Mouse (Mus musculus) fibroblast of lung, adult 2 months (primary cell): ENCODE data around the gene Myrfl.
A peak's percentile ranks its signal among the peaks of the same experiment; 100 is the strongest.

Source experiments
- DNase-seq: peaks from one replicate; pipeline ENCODE4 v3.0.0-alpha.2; 2011; ENCODE audit warnings: low read depth

Gene Myrfl

DNA sequence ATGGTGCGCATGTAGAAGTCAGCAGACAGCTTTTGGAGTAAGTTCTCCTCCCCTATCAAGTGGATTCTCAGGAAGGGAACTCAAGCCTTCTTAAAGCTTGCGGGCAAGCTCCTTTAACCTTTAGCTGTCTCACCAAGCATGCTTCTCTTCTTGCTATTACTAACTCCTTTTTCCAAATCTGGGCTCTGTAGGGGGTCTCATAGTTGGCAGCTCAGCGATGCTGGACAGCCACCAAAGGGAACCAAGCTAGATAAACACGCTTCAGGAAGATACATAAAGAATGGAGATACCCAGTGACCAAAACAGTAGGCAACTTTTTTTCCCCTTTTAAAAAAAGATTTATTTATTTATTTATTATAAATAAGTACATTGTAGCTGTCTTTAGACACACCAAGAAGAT is 136.9 kb downstream of the Myrfl start:
- DNase-seq = no peak

DNA sequence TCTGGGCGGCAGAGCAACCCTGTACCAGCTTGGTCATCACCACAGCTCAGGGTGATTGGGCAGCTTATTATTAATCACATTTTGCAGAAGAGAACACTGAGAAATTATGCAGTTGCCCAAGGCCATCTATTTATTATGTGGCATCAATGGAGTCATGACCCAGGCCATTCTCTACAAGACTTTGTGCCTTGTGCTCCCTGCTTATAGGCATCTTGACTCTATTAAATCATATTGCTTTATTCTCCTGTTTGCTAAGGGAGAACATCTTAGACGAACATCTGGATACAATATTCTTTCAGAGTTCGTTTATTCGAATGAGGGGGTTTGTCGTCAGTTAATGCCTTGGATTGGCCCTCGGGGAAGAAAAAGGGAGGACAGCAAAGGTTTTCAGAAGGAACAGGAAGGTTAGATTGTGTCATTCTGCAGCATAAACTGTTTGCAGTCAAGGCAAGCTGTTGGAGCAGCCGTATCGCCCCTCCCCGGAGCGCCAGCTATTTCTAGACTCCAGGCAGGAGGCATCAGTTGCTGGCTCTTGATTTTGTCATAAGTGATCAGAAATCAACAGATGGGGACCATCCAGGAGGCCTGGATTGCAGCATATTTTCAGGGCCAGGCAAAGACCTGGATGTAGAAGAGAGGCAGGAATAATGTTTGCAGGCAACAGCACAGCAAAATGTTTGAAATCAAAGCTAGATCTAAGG is 140.7 kb downstream of the Myrfl start:
- no peak for DNase-seq

DNA sequence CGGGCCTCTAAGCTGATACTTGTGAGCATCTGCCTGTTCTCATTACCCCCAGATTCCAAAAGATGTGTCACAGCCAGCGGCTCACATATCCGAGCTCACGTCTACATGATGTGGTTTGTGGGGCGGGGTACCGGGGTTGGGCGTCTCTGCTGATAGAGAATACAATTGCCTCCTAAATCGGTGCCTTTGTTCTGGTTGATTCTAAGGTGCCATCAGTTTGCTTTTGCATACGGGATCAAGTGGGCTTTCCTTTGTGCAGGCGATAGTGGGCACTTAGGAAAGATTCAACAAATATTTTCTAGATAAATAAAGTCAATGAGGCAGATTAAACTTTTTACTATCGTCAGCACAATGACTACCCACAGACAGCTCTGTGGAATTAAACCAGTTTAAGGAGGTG is 141.8 kb downstream of the Myrfl start:
- no peak for DNase-seq

DNA sequence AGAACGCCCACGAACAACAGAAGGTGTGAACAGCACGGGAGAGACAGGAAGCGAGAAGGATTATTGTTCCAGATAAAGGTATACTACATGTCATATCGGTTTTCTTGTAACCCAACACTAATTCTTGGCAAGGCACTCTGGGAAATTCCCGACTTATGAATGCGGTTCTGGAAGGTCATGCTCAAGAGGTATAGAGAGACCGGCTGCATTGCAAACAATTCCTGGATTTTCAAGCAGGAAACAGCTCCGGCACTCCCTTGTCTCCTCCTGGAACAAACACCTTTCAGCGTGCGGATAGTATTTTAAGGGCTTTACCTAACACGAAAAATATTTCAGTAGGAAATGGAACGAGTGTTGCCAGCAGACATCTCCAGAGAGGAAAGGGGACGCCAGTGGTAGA is 145.8 kb downstream of the Myrfl start:
- no peak for DNase-seq

DNA sequence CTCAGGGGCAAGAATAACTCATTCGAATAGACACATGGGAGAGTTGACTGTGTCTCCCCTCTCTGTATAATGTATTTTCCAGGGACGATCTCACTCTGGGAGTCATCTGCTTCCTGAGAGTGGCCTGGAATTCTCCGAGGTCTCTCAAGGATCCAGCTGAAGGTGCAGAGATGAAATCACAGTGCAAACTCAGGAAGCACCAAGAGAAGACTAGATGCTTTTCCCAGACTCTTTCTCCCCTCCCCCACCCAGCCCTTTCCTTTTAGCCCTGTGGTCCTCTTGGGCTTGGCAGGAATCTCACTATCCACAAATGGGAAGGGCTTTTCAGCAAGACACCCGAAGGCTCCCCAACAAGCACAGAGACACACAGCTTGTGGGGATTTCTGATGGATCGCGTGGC is 146.7 kb downstream of the Myrfl start:
- DNase-seq = no peak

DNA sequence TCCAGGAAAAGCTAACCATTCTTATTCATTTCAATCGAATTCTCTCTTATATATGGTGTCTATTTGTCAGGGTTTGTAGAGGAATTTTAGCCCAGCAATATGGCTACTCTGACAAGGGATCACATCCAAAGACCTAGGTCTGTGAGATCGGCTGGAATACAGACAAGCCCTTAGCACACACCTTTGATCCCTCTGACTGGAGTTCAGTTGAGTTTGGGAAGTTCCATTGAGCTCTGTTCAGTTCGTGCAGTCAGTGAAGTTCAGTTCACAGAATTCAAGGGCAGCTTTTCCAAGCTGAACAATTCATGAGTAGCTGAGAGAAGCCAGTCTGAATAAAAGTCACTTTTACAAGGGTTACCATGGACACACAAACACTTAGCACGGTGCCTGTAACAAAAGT is 148.0 kb downstream of the Myrfl start:
- DNase-seq = no peak

DNA sequence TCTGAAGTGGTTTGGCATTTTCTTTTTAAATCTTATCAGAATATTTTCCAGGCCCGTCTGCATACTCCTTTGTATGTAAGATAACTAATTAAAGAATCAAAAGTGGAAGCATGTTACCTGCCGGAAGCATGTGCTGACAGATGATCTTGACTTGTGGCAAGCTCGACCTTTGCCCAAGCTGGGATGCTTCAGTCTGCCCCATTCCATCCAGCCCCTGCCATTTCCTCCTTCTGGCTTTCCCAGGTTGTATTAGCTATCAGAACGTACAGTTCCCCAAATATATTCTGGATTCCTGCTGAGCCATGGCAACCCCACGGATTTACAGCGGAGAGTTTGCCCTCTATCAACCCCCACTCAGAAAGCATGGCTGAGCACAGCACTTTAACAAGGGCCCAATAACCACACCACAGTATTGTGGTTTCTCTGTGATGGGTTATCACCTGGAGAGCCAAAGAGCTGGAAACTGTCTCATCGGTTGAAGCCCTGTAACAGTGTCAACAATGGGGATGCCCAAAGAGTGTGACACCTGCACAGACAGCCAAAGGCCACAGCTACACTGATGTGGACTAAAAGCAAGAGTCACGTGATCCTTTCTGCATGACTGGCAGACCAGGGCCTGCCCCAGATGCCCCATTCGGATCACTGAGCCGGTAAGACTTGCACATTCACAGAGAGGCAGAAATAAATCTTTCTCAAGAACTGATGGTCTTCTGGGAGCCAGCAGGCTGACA is 150.3 kb downstream of the Myrfl start:
- no peak for DNase-seq

DNA sequence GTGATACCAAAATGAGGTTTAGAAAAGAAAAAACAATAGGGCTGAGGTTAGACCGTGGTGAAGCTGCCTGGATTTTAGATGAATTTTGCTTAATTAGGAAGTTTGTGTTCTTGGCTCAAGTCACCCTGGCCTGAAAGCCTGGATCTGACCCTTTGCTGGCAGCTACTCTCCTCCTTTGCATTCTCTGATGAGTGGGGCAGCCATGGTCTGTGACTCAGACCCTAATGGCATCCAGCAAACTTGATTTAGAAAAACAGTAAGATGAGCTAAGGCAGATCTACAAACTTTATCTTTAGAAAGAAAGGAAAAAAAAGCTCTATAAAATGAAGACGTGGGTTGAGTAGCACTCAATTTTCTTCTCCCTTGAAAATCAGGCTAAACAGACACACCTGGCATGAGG is 154.0 kb downstream of the Myrfl start:
- no peak for DNase-seq

DNA sequence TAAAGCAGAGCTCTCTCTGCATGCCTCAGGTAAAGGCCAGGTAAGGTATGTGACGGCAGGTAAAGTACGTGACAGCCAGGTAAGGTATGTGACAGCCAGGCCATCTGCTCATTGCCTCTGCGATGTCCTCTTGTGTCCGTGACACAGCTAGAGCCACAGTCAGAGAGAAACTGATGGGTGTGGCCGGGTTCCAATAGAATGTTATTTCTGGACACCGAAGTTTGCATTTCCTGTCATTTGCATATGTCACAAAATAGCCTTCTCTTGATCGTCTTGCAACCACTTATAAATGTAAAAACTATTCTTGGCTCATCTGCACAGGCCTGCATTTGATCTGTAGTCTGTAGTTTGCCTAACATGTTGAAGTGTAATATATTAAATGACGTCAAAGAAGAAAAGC is 154.5 kb downstream of the Myrfl start:
- DNase-seq = no peak

DNA sequence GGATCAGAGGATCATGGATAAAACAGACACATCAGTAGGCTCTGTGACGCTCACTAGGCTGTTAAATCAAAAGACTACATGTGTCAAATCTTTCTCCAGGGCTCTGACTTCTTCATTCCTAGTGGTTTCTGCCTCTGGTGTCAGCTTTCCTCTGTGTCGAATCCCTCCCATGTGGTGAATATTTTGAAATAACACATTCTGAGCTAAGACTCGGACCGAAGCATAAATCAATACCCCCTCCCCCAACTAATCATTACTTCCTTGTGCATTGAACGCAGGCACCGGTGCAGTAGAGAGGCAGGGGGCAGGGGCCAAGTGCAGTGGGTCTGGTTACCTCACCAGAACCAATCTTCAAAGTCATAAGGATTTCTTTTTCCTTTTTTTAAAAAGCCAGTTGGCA is 155.4 kb downstream of the Myrfl start:
- no peak for DNase-seq

DNA sequence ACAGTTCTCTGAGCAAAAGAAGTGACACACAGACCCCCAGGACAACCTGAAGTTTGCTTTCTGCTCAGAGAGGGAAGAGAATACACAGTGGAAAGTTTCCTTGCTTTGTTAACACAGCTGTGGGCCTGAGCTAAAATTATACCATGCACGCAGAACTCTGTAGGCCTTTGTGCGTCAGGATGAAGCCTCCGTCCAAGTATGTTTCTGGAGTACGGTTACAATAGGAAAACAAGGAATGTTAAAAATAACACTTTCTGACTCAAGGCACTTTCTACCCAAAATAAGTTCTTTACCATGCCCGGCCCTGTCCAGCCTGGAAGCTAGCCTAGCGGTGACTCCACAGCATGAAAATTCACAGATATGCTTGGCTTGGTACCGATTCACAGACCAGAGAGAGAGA is 156.6 kb downstream of the Myrfl start:
- DNase-seq = peak; percentile 89

DNA sequence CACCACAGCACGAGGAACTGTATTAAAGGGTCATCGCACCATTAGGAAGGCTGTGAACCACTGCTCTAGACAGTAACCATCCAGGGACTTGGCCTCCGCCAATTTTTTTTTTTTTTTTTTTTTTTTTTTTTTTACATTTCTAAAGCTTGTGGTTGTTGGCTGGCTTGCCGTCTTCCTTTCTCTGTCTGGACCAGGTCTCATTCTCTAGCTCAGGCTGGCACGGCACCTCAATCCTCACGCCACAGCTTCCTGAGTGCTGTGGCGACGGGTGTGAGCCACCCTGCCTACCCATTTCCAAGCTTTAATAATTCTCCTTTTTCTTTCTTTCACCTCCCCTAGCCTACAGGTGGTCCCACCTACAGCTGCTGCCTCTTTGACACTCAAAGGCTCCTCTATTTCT is 158.2 kb downstream of the Myrfl start:
- DNase-seq = no peak

DNA sequence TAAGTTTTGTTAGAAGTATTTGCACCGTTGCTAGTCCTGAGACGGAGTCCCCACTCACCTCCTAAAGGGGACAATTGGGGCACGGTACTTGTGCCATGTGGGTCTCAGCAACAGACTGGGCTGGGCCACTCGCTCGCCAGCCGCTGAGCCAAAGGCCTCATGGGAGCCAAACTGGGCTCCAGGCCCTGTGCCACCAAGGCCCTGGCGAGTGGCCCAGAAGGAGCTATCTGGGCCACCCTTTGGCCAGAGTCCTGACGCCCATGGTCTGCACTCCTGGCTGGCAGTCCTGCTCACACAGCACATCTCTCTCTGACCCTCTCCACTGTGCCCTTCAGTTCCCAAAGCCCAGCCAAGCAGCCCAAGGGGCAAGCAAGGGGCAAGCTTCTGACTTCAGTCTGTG is 161.1 kb downstream of the Myrfl start:
- no peak for DNase-seq

DNA sequence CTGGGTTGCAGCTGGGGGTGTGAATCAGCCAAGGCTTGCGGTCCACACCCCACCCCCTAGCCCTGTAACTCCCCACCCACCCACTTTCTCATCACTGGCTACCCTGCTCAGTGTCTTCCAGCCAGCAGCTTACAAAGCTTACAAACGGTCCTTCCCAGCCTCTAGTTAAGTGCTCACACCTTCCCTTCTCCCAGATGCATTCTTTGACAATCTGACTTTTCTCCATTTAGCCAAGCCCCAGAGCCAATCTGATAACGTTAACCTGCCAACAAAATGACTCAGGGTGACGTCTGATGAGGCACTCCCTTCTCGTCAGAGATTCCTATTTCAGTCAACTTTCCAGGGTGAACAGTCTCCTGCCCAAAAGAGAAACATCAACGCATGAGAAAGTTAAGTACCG is 163.1 kb downstream of the Myrfl start:
- DNase-seq = peak; percentile 75

DNA sequence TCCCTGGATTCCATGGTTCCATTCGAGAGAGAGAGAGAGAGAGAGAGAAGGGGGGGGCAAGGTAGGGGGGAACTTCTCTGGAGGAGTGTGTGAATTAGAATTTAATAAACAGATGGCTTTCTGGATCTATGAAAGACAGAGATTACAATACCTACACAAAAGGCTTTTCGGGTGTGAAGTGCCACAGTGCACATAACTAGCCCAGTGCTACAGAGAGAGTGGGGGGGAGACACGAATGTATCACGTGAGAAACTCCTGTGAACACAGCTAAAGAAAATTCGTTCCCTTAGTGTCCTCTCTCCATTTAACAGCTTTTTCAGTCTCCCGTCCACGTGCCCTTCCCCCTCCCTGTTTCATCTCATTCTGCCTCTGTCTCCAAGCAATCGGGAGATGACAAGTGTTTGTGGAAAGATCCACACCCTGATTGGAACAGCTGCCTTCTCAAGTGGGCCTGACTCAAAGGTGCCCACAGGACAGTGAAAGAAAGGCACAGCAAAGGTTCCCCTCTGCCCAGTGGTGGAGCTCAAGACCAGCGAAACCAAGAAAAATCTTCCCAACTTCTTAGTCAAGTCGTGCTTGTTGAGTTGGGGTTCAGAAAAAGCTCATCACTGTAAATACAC is 166.6 kb downstream of the Myrfl start:
- DNase-seq = no peak

DNA sequence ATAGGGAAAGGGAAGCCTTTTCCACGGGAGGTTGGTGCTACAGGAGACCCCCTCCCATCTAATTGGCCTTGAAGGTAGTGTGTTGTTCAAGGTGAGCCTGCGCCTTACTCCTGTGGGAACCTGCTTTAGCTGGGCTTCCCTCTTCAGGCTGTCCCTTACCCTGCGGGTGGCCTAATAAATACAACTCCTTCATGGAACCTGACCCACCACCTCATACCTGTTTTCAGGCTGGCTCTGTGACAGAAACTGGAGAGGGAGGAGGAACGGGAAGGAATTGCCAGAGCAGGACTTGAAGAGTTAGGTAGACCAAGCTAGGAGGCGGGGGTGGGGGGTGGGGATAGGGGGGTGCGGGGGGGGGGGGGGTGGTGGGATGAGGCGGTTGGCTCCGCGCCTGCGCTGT is 167.9 kb downstream of the Myrfl start:
- no peak for DNase-seq

DNA sequence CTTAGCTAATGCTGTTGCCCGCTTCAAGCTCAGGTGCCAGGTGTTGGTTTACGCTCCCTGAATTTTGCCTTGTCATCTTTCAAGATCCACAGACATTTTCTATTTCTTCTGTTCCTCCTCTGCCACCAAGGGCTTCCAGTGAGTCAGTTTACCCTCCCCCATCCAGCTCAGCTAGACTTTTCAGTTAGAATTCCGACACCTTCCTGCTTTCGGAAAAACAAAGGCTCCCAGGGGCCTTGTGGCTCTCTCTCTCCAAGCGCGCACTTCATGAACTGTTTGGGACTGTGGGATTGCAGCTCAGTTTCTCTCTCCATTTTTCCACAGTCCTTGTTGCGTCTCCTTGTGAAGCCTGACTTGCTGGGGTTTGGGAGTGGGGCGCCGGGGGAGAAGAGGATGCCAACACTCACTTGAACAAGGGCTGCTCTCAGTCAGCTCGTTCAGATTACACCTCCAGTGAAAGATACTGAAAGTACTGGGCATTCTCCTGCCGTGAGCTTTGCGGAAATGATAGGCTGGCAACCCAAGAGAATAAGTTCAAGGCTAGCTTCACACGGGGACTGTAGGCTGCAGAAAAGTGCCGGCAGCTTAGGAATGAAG is 168.9 kb downstream of the Myrfl start:
- no peak for DNase-seq
